Mouse (Mus musculus) heart, adult 8-10 months (tissue): ENCODE measurements around the gene Pdxk. TPM values are rescaled to one million over a fixed set of nuclear protein-coding genes. Genes with fewer than 3 reads are reported as not detected.

Experiments
- DNase-seq: peaks from one replicate; pipeline ENCODE4 v3.0.0; 2022; ENCODE audit warnings: low spot score
- total RNA-seq, 4 experiments: library from RNA; stranded (reverse); gene quantifications; 2 replicates each; pipeline ENCODE4 v1.2.4; 2022

Pdxk gene
- total RNA-seq, 4 experiments from 2014 or later = 12.9 to 14.3 (median 13.4) TPM

- DNase-seq = peak; percentile 29
Observed at GRCm38 (mm10) chr10:78458348-78459111, 6.2 kb downstream of the Pdxk start.

GRCm38 (mm10) chr10:78457495-78458347 is 7.1 kb downstream of the Pdxk start:
- peak; percentile 60 for DNase-seq

DNA sequence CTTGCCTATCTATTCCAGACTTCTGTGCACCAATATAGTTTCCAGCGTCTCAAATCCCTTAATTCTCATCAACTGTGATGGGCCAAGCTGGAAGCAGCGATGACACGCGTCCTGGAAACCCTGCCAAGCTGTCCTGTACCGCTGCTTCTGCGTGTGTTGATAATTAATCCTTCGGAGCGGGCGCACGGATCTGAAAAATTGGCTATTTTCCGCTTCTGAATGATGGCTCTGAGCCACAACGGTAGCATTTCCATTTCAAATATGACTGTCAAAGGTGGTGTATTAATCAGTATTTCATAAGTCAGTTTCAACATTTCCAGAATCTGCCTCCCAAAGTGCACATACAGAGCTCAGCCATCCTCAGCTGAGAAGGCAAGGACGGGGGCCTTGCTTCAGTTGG is 8.1 kb downstream of the Pdxk start:
- no peak for DNase-seq

GRCm38 (mm10) chr10:78452641-78453040 is 12.1 kb downstream of the Pdxk start:
- DNase-seq = no peak

- DNase-seq = no peak
Observed at GRCm38 (mm10) chr10:78450761-78451160, 14.0 kb downstream of the Pdxk start.

DNA sequence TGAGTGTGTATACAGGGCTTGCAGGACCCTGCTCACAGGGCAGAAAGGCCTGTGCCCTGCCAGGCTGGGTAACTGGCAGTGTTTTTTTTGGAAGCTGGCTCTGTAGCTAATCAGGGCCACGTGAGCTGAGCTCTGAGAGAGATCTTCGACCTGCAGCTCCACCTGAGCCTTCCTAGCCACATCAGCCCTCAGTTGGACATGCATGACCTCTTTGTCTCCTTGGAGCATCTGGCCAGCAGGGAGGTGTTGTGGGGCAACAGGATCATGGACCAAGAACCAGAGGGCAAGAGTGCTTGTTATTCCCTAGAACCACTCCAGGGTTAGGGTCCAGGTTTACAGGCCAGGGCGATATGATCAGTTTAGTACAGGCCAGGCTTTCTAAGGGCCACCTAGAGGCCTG is 17.4 kb downstream of the Pdxk start:
- DNase-seq = no peak

DNA sequence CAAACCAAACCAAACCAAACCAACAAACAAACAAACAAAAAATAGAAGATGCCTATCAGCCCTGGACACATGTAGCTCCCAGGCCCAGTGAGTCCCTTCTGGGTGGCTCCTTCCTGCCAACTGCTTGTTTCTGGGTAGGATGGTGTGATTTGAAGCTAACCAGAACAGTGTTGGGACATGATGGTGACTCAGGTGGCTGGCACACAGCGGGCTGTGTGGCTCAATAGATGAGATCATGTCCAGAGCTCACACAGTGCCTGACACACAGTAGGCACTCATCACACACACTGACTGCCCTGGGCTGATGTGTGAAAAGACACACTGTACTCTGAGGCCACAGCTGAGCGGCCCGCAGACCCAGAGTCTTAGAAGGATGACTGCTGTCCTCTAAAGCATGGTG is 18.6 kb downstream of the Pdxk start:
- DNase-seq = no peak

GRCm38 (mm10) chr10:78442292-78442691 is 22.5 kb downstream of the Pdxk start:
- no peak for DNase-seq

- DNase-seq = no peak
Observed at GRCm38 (mm10) chr10:78441606-78442005, 23.2 kb downstream of the Pdxk start.

DNA sequence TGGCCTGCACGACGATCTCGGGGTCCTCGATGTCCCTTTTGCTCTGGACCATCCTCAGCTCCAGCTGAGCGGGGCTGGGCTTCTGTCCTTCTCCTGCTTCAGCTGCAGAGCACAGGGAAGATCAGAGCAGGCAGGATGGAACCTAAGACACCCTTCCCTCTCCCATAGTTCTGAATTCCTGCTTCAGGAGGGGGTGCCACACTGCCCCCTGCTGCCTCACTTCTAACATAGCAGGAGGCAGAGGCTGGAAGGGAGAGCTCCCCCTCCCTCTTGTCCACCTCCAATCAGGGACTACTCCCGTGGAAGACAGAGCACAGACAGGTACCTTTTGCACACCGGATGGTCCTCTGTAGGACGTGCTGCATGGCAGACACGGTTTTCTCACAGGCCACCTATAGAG is 24.0 kb downstream of the Pdxk start:
- no peak for DNase-seq

- DNase-seq = no peak
Observed at GRCm38 (mm10) chr10:78439990-78440389, 24.8 kb downstream of the Pdxk start.

DNA sequence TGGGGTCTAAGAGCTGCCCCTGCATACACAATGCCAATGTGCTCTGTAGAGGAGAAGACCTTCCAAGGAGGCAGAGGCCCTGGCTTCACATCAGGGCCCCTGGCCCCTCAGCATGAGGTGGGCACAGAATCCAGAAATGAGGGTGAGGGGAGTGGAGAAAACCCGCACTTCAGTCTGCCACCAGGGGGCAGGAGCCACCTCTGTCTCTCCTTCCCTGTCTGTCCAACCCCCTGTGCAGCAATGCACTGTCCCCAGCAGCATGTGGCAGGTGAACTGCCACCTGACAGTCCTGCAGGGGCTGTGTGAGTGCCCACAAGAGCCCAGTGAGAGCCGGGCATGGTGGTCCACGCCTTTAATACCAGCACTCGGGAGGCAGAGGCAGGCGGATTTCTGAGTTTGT is 25.2 kb downstream of the Pdxk start:
- no peak for DNase-seq

DNA sequence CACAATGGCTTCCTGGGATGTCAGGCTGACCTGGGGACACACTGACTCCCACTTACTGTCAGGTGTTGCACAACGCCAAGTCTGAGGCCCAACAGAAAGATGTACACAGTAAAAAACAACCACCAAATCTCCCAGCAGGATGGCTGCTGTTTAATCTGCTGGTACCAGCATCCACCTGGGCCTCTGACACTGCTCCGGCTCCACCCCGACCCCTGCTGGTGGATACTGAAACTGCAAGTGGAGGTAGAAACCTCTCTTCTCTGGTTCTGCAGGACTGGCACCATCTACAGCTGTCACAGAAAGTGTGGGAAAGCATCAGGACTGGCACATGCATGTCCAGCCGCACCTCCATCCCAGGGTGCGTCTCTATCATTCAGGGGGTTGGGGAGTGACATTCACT is 26.7 kb downstream of the Pdxk start:
- peak; percentile 70 for DNase-seq

GRCm38 (mm10) chr10:78432853-78433252 is 31.9 kb downstream of the Pdxk start:
- no peak for DNase-seq

DNA sequence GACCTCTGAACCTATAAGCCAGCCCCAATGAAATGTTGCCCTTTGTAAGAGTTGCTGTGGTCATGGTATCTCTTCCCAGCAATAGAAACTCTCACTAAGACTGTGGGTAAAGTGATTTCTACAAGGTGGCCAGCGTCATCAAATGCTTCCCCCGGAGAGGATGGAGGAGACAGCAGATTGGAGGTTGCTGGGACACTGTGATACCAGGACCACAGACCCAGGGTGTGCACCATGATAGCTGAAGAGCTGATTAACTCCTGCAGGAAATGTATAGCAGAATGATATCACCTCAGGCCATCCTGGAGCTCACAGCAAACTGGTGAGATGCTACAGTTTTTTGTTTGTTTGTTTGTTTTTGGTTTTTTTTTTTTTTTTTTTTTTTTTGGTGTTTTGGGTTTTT is 35.0 kb downstream of the Pdxk start:
- DNase-seq = no peak

DNA sequence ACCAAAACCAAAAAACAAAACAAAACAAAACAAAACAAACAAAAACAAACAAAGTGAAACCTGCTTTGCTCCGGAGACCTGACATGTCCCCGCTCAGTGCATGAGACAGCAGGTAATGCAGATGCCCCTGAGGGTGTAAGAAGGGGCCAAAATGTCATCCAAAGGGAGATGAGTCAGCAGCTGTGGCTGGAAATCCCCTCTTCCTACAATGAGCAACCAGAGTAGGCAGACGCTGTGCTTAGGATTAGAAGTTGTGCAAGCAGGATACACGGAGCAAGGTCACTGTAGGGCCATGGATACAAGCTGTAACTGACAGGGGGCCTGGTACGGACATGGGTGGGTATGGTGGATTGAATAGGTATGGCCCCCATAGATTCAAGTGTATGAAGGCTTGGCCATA is 35.6 kb downstream of the Pdxk start:
- no peak for DNase-seq

DNA sequence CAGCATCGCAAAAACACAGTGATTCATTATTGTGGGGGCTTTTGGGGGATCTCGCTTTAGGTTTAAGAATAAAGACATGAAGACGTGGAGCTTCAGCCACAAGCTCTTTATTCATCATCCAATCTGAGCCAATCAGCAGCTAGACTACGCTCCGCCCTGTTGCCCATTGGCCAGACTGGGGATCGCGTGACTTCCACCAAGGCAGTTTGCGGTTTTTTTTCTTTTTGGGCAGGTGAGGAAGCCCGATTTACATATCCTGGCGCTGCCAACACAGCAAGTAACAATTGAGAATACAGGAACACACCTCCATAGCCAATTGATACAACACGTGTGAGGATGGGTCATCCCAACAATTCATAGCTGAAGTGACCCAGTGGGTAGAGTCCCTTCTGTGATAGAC is 36.7 kb downstream of the Pdxk start:
- no peak for DNase-seq

DNA sequence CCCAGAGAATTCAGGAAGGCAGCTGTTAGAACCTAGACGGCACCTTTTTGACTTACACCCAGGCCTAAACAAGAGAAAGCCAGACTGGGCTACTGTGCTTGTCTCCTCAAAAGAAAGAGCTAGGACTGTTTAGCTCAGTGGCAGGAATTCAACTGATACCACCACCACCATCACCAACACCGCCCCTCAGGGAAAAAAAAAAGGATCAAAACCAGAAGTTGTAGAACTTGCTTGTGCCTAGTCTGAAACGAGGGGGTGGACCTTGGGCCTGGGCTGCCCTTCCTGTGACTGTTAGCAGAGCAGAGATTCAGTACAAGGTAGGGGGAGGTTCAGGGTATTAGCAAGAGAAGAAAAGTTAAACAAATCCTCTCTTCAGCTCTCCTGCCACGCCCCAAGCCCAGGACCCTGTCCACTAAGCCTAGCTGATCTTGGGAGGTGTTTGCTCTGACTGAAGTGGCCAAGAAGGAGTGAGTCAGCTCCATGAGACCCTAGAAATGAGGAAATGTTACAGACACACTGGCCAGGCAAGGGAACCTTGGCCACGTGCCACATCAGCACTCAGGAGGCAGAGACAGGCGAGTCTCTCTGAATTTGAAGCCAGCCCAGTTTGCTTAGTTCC is 38.5 kb downstream of the Pdxk start:
- peak; percentile 37 for DNase-seq

- peak; percentile 74 for DNase-seq
Observed at GRCm38 (mm10) chr10:78425181-78426041, 39.4 kb downstream of the Pdxk start, which contains the start of gene Cstb. Cstb (plus strand) TSS chr10:78425669.

- no peak for DNase-seq
Observed at GRCm38 (mm10) chr10:78422614-78423013, 42.2 kb downstream of the Pdxk start.

DNA sequence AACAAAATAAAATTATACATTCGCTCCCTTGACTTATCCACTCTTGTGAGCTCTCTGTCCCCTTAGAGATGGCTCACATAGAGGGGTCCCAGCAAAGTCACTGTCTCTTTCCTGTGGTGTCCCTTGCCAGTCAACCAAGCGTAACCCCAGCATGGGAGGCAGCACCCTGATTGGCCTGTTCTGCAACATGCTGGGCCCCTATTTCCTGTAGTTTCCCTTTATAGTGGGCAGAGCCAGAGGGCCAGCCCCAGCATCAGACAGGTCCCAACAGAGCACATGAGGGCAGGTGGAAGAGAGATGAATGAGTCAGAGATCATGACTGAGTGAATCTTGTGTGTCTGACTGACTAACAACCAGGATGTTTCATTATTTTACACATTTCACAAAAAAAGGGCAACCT is 43.8 kb downstream of the Pdxk start:
- no peak for DNase-seq
